Mouse (Mus musculus) bone marrow, adult 2 months (tissue): ENCODE measurements at regions not wholly inside any gene's neighbourhood (a gene's known extent, or its start where the extent isn't known, plus 50 kb on each side); places are given as distances from the start of the nearest gene placed in this dataset.
"Not testable (repeated sequence)": the region's sequence is repeated elsewhere in the genome, so short reads cannot be mapped to it uniquely, and the experiment has no call there.

Source experiments
- CTCF ChIP-seq: fragments of 200-500 bp; IDR thresholded peaks from 2 replicates; pipeline ENCODE4 v1.5.1; 2011; ENCODE audit warnings: low read length, control low read depth; ENCODE audit not compliant: control insufficient read depth, insufficient read depth
- POLR2A ChIP-seq: fragments of 200-500 bp; IDR thresholded peaks from 2 replicates; pipeline ENCODE4 v1.6.1; 2011; ENCODE audit warnings: low read depth, mild to moderate bottlenecking, control low read depth, low read length, borderline replicate concordance; ENCODE audit not compliant: control insufficient read depth

DNA sequence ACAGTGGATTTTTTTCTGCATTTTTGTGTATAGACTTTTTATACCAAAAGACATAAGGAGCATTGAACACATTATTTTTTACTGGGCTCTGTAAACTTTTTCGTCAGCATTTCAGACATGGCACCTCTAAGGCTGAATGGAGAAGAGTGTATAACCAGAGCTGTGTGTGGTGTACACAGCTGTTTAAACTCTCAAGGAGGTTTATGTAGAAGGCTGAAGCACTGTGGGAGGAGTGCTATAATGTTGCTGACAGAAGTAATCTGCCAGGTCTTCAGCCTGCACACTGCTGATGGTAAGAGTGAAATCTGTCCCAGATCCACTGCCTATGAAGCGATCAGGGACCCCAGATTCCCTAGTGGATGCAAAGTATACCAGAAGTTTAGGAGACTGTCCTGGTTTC is 575.4 kb downstream of the Rpia start:
- not testable (repeated sequence) for TF ChIP-seq CTCF, POLR2A
